Mouse (Mus musculus) embryonic facial prominence, embryonic 12.5 days (tissue): Measurements from ENCODE around the gene Entpd7. TPM values are rescaled to one million over a fixed set of nuclear protein-coding genes. Genes with fewer than 3 reads are reported as not detected.

Experiments used
- ATAC-seq: fragments of 200-750 bp; cut with Nextera tagmentation; 2 replicates; pipeline ENCODE4 v1.8.0; 2017; ENCODE audit not compliant: insufficient number of reproducible peaks, insufficient read depth, low FRiP score, low TSS enrichment
- H3K27ac ChIP-seq: fragments of 300-500 bp; sonication (generic); 2 replicates; pipeline ENCODE4 v1.5.1; 2016; ENCODE audit warnings: mild to moderate bottlenecking
- H3K27me3 ChIP-seq: fragments of 300-500 bp; sonication (generic); 2 replicates; pipeline ENCODE4 v1.6.1; 2016; ENCODE audit warnings: mild to moderate bottlenecking, moderate library complexity
- H3K36me3 ChIP-seq: fragments of 300-500 bp; sonication (generic); 2 replicates; pipeline ENCODE4 v1.6.1; 2016; ENCODE audit warnings: mild to moderate bottlenecking
- H3K4me1 ChIP-seq: fragments of 300-500 bp; sonication (generic); 2 replicates; pipeline ENCODE4 v1.6.1; 2016
- H3K4me2 ChIP-seq: fragments of 300-500 bp; sonication (generic); replicated peaks from 2 replicates; pipeline ENCODE4 v1.6.1; 2016; ENCODE audit warnings: mild to moderate bottlenecking, moderate library complexity
- H3K4me3 ChIP-seq: fragments of 300-500 bp; sonication (generic); 2 replicates; pipeline ENCODE4 v1.5.1; 2016; ENCODE audit warnings: mild to moderate bottlenecking
- H3K9ac ChIP-seq: fragments of 300-500 bp; sonication (generic); 2 replicates; pipeline ENCODE4 v1.6.1; 2016; ENCODE audit warnings: mild to moderate bottlenecking, moderate library complexity
- H3K9me3 ChIP-seq: fragments of 300-500 bp; sonication (generic); 2 replicates; pipeline ENCODE4 v1.6.1; 2016; ENCODE audit warnings: mild to moderate bottlenecking, moderate library complexity
- WGBS: fragments of 180-500 bp; shearing (Covaris S2); methylation state at CpG from one replicate; pipeline ENCODE4 v1.1.7; 2016; 5-methylcytosine and 5-hydroxymethylcytosine counted together
- polyA plus RNA-seq: library from polyadenylated mRNA; unstranded; fragments of >200 nt; fragmentation: Nextera tagmentation; extraction: Ambion mirVana; gene quantifications from 2 replicates; pipeline ENCODE4 v1.2.1, GENCODE M21; 2016

Entpd7 gene
- polyA plus RNA-seq, 1 experiment from 2014 or later, result 12.0 TPM

DNA sequence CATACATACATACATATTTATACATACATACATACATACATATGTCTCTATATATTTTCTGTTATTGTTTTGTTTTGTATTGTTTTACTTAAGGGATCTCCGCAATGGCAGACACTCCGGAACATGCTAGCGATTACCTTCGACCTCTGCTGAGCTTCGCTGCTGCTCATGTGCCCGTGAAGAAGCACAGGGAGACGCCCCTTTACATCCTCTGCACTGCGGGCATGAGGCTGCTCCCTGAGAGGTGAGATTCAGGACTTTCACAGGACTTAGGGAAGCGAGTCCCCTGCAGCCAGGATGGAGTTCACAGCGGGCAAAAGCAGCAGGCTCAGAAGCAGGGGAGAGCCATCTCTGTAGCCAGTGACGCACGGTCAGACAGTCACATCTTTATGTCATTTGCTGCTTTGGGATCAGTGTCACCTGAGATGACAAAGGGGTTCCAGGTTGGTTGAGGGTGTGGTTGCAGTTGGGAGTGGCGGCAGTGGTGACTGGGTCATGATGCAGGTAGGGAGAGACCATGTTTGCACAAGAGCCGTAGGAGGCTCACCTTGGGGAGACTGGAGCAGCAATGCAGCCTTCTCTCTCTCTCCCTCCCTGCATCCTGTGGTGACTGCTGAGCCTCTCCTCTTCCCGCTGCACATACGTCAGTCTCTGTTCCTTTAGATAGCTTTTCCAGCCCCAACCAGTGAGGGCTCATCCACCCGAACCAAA is 15.5 kb downstream of the Entpd7 start:
- Histone ChIP-seq H3K4me1 (no peaks in the 10 kb centered on the region), H3K9ac (no peak overlapping the region), H3K27ac (no peak overlapping the region), H3K27me3 (no peaks in the 10 kb centered on the region), H3K9me3 (no peaks in the 10 kb centered on the region), H3K4me3 (no peak overlapping the region), H3K36me3 (peaks cover 61% of the 10 kb centered on the region), H3K4me2 (no peak overlapping the region)
- ATAC-seq, result no peak
- WGBS, result 88% methylated on average over 17 of the region's 17 CpGs

DNA sequence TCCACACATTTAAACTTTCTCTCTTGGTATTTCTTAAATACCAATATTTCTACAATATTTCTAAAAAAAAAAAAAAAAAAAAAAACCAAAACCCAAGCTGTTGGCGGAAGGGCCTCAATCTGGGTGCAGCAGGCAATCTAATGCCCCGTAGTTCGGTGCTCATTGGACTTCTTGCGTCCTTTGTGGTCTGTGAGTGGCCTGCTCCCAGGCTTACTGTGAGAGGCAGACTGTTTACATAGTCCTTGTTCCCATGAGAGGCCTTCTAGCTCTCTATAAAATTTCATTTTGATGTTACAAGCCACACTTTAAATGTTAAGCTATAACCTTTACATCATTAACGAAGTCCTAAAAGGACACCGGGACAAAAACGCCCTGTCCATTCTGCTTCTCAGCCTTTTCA is 18.7 kb downstream of the Entpd7 start:
- WGBS, result 95% methylated on average over 7 of the region's 7 CpGs
- no peaks in the 10 kb centered on the region for H3K4me1 ChIP-seq
- no peaks in the 10 kb centered on the region for H3K9me3 ChIP-seq
- H3K36me3 ChIP-seq, result peaks cover 47% of the 10 kb centered on the region
- no peak for ATAC-seq
- H3K9ac ChIP-seq, result no peak overlapping the region
- H3K27me3 ChIP-seq, result no peaks in the 10 kb centered on the region
- no peak overlapping the region for H3K4me3 ChIP-seq
- H3K4me2 ChIP-seq, result no peak overlapping the region
- H3K27ac ChIP-seq, result no peak overlapping the region

GRCm38 (mm10) chr19:43709317-43709716 is 19.8 kb downstream of the Entpd7 start:
- no peak overlapping the region for H3K4me2 ChIP-seq
- H3K9me3 ChIP-seq, result no peaks in the 10 kb centered on the region
- H3K4me3 ChIP-seq, result no peak overlapping the region
- WGBS, result 91% methylated on average over 8 of the region's 8 CpGs
- H3K4me1 ChIP-seq, result no peaks in the 10 kb centered on the region
- no peaks in the 10 kb centered on the region for H3K27me3 ChIP-seq
- peaks cover 42% of the 10 kb centered on the region for H3K36me3 ChIP-seq
- no peak overlapping the region for H3K9ac ChIP-seq
- H3K27ac ChIP-seq, result no peak overlapping the region
- ATAC-seq, result no peak

DNA sequence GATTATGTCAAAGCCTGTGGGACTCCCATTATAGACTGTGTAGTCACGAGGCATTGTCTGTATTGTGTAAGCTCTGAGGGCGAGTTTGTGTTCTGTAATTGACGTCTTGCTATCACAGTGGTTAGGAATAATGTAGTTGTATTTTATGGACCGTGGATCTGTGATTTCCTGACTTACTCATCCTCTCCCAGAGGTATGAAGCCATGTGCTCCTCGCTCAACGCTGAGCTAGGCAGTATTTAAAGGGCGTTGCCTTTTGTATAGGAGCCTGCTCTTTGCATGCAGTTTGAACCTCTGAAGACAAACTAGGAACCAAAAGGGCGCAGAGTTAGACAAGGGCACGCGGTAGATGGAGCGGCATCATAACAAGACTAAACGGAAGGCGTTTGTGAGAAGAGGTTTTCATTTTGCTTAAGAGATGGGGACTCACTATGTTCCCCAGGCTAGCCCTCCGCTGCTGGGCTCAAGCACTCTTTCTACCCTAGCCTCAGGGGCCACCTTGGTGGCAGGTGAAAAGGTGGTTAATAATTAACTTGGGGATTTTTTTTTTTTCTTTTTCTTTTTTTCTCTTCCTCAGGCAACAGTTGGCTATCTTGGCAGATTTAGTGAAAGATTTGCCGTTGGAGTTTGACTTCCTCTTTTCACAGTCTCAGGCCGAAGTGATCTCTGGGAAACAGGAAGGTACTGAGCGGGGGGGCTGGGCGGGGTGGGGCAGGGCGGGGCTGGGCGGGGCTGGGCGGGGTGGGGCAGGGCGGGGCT is 21.9 kb downstream of the Entpd7 start:
- ATAC-seq, result no peak
- H3K9ac ChIP-seq, result no peak overlapping the region
- WGBS, result 62% methylated on average over 22 of the region's 22 CpGs
- H3K27ac ChIP-seq, result no peak overlapping the region
- H3K36me3 ChIP-seq, result peaks cover 29% of the 10 kb centered on the region
- no peak overlapping the region for H3K4me2 ChIP-seq
- H3K9me3 ChIP-seq, result no peaks in the 10 kb centered on the region
- no peaks in the 10 kb centered on the region for H3K4me1 ChIP-seq
- no peak overlapping the region for H3K4me3 ChIP-seq
- H3K27me3 ChIP-seq, result no peaks in the 10 kb centered on the region

DNA sequence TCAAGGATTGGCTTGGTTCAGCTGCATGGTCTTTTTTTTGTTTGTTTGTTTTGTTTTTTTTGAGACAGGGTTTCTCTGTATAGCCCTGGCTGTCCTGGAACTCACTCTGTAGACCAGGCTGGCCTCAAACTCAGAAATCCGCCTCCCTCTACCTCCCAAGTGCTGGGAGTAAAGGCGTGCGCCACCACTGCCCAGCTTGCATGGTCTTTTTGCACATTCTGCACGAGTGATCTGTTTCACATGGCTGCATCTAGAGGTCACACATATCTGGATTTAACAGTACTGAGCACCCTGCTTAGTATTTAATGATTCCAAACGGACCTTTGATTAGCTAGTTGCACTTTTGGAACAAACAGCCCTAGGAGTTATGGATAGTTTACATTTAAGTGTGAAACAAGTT is 22.5 kb downstream of the Entpd7 start:
- H3K9me3 ChIP-seq, result no peaks in the 10 kb centered on the region
- no peaks in the 10 kb centered on the region for H3K4me1 ChIP-seq
- H3K4me2 ChIP-seq, result no peak overlapping the region
- H3K27me3 ChIP-seq, result no peaks in the 10 kb centered on the region
- H3K27ac ChIP-seq, result no peak overlapping the region
- no peak overlapping the region for H3K9ac ChIP-seq
- H3K36me3 ChIP-seq, result peaks cover 24% of the 10 kb centered on the region
- WGBS, result 82% methylated on average over 5 of the region's 5 CpGs
- ATAC-seq, result no peak
- no peak overlapping the region for H3K4me3 ChIP-seq

DNA sequence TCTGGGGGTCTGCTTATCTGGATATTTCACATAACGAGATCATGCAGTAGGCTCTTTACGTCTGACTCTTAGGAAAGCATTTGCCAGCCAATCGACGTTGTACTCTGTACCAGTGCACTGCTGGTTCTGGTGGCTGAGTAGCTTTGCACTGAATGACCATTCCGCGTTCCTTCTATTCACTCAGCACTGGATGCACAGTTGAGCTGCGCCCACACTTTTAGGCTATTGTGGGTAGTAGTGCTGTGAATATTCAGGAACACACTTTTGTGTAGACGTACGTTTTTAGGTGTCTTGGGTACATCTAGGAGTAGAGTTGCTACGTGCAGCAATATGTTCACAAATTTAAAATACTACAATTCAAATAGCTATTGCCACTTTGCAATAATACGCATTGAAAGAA is 30.6 kb downstream of the Entpd7 start:
- Histone ChIP-seq H3K27ac (no peak overlapping the region), H3K36me3 (peaks cover 28% of the 10 kb centered on the region), H3K9me3 (no peaks in the 10 kb centered on the region), H3K9ac (no peak overlapping the region), H3K27me3 (no peaks in the 10 kb centered on the region), H3K4me2 (no peak overlapping the region), H3K4me1 (no peaks in the 10 kb centered on the region), H3K4me3 (no peak overlapping the region)
- no peak for ATAC-seq
- 94% methylated on average over 11 of the region's 11 CpGs for WGBS

GRCm38 (mm10) chr19:43722891-43723290 is 33.4 kb downstream of the Entpd7 start:
- WGBS, result 82% methylated on average over 8 of the region's 8 CpGs

GRCm38 (mm10) chr19:43723501-43723900 is 34.0 kb downstream of the Entpd7 start:
- WGBS, result 83% methylated on average over 10 of the region's 10 CpGs

More at GRCm38 (mm10) chr19:43722891-43723290, 33.4 kb downstream of the Entpd7 start:
- no peak overlapping the region for H3K9ac ChIP-seq
- no peaks in the 10 kb centered on the region for H3K9me3 ChIP-seq
- H3K27me3 ChIP-seq, result no peaks in the 10 kb centered on the region
- H3K4me2 ChIP-seq, result no peak overlapping the region
- no peak overlapping the region for H3K4me3 ChIP-seq
- H3K36me3 ChIP-seq, result peaks cover 49% of the 10 kb centered on the region
- no peak overlapping the region for H3K27ac ChIP-seq
- no peak for ATAC-seq
- H3K4me1 ChIP-seq, result no peaks in the 10 kb centered on the region

GRCm38 (mm10) chr19:43724194-43724593 is 34.7 kb downstream of the Entpd7 start:
- H3K27ac ChIP-seq, result no peak overlapping the region
- H3K9me3 ChIP-seq, result no peaks in the 10 kb centered on the region
- no peak overlapping the region for H3K4me3 ChIP-seq
- H3K36me3 ChIP-seq, result peaks cover 59% of the 10 kb centered on the region
- 91% methylated on average over 20 of the region's 20 CpGs for WGBS
- H3K4me2 ChIP-seq, result no peak overlapping the region
- H3K27me3 ChIP-seq, result no peaks in the 10 kb centered on the region
- no peak for ATAC-seq
- no peak overlapping the region for H3K9ac ChIP-seq
- no peaks in the 10 kb centered on the region for H3K4me1 ChIP-seq

More at GRCm38 (mm10) chr19:43723501-43723900, 34.0 kb downstream of the Entpd7 start:
- Histone ChIP-seq H3K9me3 (no peaks in the 10 kb centered on the region), H3K27me3 (no peaks in the 10 kb centered on the region), H3K9ac (no peak overlapping the region), H3K36me3 (peaks cover 55% of the 10 kb centered on the region), H3K4me3 (no peak overlapping the region), H3K4me1 (no peaks in the 10 kb centered on the region), H3K27ac (no peak overlapping the region), H3K4me2 (no peak overlapping the region)
- ATAC-seq, result no peak

DNA sequence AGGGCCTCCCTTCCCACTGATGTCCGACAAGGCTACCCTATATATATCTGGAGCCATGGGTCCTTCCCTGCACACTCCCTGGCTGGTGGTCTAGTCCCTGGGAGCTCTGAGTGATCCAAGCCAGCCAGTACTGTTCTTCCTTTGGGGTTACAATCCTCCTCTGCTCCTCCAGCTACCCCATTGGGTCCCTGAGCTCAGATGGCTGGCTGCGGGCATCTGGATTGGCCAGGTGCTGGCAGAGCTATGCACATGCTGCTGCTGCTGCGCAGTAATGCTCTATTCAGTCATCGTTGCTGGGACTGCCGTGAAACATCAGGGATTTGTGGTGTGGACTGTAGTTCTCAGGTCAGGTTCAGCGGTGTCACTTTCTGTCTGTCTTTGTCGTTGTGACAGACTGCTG is 35.3 kb downstream of the Entpd7 start:
- H3K4me1 ChIP-seq, result 0 out of 2 replicates have a peak, but pooled peaks cover 3% of the 10 kb centered on the region
- no peak for ATAC-seq
- 89% methylated on average over 7 of the region's 7 CpGs for WGBS
- H3K27ac ChIP-seq, result no peak overlapping the region
- no peak overlapping the region for H3K4me2 ChIP-seq
- H3K36me3 ChIP-seq, result peaks cover 55% of the 10 kb centered on the region
- H3K27me3 ChIP-seq, result no peaks in the 10 kb centered on the region
- no peak overlapping the region for H3K4me3 ChIP-seq
- H3K9me3 ChIP-seq, result no peaks in the 10 kb centered on the region
- H3K9ac ChIP-seq, result no peak overlapping the region

GRCm38 (mm10) chr19:43726510-43727146 is 37.2 kb downstream of the Entpd7 start:
- peaks cover 8% of the 10 kb centered on the region; the same call in 1 of the 2 replicates for H3K4me1 ChIP-seq
- no peak for ATAC-seq
- WGBS, result 89% methylated on average over 15 of the region's 15 CpGs
- H3K27me3 ChIP-seq, result no peaks in the 10 kb centered on the region
- peaks cover 50% of the 10 kb centered on the region for H3K36me3 ChIP-seq
- no peak overlapping the region for H3K4me2 ChIP-seq
- H3K9ac ChIP-seq, result no peak overlapping the region
- H3K9me3 ChIP-seq, result no peaks in the 10 kb centered on the region
- H3K4me3 ChIP-seq, result no peak overlapping the region
- H3K27ac ChIP-seq, result no peak overlapping the region
